Mouse (Mus musculus) layer of hippocampus, adult 9-11 months (tissue): ENCODE data around the gene Kyat1.
A peak's percentile ranks its signal among the peaks of the same experiment; 100 is the strongest.
"Not testable (repeated sequence)": the region's sequence is repeated elsewhere in the genome, so short reads cannot be mapped to it uniquely, and the experiment has no call there.

Experiments
- DNase-seq: peaks from one replicate; pipeline ENCODE4 v3.0.0; 2022

Gene Kyat1

DNA sequence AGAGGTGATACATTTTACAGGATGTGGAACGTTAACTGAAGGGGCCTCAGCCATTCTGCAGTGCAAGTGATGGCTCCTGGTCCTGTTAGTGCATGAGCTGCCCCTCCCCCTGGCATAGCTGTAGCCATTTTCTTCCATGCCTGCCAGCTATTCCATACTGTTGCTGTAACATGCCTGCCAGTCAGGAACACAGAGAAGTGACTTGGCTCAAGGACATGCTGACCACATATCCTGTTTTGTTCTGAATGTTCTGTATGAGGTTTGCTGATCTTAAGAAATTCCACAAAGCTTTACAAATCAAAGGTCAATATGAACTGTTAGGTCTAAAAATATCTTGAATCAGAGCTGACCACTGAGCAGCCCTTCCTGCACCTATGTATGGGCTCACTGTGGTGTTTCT, 7.3 kb upstream of the Kyat1 start:
- no peak for DNase-seq

DNA sequence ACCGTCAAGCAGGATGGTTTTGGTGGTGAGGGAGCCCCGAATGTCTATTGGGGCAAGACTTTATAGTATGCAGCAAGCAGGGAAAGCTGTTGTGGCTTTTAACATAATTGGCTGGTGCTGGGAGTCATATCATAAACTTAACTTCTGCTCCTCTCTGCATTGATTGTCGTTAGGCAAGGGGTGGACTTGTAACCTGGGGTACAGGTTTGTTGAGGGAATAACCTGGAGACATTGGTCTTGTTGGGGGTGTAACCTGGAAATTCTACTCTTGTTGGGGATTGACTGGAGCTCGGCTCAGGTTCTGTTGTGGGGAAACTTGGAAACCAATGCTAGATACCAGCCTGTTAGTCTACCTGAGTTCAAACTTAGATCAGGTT, 6.5 kb upstream of the Kyat1 start:
- DNase-seq, result no peak

DNA sequence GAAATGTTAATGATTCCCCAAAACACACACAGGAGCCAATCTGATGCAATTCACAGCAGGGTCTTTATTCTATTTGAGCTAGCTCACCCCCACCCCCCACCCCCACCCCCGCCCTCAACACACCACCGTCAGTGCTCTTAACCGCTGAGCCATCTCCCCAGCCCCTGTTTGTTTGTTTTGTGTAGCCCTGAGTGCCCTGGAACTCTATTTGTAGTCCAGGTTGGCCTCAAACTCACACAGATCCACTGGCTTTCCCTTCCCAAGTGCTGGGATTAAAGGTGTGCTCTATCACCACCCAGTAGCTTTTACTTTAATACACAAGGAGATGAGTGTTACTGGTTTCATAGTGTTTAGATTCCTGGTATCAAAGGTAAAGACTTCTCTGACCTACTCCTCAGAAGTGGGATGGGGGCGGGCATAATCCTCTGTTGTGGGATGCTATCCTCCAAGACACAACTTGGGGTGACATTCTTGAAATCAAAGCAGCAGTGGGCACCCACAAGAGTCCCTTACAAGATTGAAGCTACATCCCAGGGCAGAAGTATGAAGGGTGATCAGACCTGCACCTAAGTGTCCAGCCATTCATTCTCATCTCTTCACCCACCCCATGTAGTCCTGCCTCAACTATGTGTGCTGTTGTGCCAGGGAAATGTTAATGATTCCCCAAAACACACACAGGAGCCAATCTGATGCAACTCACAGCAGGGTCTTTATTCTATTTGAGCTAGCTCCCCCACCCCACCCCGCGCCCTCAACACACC, 5.9 kb upstream of the Kyat1 start:
- DNase-seq, result no peak

DNA sequence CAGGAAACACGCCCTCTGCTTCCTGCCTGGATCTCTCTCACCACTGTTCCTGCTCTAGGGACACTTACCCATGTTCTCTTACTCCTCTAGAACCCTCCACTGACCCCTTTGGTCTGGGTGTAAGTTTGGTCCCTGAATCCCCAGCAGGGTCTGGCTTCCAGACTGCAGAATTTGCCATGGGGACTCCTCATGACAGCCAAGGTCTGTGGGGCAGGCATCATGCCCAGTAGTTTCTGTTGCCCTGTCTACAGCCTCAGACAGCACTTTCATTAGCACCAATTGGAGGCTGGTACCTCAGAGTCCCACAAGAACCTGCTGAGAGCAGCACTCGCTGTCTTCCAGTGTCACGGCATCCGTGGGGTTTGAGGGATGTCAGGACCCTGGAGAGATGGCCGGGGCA, 2.2 kb upstream of the Kyat1 start:
- no peak for DNase-seq

DNA sequence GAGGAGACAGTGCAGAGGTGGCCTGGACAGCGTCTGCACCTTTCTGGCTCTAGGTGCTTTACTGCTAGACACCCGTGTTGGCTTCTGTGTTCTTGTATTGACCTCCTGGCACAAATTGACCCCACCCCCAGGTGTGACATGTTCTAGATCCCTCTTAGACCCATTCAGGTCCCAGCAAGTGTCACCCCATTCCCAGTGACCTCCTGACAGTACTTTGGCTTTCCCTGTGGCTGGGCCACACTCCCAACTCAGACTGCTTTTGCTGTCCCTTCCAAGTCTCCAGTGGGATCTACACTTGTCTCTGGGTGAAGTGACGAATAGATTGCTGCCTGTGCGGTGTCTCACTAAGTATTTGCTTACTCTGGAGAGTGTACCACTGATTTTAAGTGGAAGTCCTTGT, 1.8 kb upstream of the Kyat1 start:
- no peak for DNase-seq

DNA sequence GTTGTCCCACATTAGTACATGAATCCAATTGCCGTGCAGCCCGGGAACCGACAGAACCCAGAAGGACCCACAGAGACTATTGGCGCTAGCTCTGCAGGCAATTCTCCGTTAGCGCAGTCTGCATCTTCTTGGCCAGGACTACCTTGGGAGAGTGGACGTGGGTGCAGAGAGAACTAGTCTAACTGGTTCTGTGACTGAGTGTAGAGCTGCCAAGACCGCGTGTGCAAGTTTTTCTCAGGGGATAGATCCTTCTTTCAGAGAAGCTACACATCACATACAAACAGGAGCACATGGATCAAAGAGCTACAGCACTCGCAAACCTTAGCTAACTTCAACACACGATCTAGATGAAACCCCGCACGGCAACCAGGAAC, 405 bp downstream of the Kyat1 start:
- DNase-seq, result peak; percentile 26

DNA sequence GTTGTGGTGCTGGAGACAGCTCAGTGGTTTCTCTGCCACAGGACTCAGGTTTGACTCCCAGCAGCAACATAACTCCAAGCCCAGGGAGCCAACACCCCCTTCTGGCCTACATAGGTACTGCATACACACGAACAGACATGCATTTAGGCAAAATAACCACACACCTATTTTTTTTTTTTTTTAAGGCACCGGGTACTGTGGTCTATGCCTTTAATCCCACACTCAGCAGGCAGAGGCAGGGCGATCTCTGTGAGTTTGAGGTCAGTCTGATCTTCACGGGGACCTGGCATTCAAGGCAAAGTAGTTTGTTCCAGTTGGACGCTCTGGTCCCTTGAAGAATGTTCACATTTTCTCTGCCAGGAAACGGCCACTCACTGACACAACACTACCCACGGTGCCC, 2.2 kb downstream of the Kyat1 start:
- DNase-seq, result no peak

DNA sequence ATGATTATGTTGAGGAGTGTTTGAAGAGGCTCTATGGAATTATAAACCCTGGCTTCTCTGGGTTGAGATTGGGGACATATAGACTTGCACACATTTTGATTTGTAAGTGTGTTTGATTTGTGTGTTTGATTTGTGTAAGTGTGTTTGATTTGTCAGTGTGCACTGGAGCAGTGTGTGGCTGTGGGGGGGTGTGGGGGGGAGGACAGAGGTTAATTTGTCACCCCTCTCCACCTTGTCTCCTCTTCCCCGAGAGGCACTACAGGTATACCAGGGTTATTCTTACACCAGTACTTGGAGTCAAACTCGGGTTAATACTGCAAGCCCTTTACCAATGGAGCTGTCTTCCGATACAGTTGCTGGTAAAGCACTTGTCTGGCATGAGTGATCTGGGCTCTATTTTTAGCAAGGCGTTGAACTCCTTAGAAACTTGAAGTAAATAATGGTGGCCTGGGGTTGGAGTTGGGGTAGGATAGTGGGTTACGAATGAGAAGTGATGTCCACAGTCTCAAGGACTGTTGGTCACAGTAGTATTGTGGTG, 5.2 kb downstream of the Kyat1 start:
- no peak for DNase-seq

DNA sequence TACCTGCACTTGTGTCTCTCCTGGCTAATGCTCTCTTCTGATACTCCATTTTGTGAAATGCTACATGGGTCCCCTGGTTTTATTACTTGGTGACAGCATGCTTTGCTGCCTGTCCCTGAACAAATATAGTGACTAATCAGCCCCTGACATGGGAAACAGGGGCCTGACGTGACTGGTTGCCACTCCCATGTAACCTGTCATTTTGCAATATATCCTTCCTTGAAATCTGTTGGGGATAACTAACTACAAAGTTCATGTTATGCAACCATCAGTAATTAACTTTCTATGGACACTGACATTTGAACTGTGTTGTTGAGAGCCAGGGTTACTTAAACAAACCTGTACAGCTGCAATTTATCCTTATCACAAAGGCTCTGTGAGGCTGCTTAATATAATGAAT, 5.7 kb downstream of the Kyat1 start:
- DNase-seq, result no peak

DNA sequence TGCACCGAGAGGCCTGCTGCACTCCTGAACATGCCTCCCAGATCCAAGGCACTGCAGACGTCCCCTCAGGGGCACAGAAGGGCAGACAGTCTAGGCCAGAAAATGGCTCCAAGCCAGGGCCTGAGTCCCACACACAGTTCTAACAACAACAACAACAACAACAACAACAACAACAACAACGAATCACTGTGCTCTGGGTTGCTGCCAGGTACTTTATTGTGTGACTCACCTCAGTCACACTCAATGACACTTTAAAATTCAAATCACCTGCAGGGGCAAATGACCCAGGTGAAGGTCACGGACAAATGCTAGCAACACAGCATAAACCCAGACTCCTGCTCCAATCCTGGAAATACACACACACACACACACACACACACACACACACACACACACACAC, 7.6 kb downstream of the Kyat1 start:
- no peak for DNase-seq

DNA sequence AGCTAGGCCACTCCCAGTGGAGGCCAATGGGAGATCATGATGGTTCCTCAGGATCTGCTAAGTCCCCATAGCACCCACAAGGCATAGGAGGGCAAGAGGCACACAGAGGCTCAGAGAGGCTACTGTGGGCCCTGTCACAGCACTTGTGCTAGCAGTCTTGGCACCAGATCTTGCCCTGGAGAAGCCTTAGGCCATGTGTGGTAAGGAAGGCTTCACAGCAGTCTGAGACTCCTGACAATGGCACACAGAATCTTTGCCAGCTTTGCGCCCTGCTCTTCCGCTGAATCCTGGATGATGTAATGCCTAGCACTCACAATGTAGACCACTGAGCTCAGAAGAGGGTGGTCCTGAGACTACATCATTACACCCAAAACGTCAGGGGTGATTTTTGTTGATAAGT, 11.0 kb downstream of the Kyat1 start:
- DNase-seq, result no peak

DNA sequence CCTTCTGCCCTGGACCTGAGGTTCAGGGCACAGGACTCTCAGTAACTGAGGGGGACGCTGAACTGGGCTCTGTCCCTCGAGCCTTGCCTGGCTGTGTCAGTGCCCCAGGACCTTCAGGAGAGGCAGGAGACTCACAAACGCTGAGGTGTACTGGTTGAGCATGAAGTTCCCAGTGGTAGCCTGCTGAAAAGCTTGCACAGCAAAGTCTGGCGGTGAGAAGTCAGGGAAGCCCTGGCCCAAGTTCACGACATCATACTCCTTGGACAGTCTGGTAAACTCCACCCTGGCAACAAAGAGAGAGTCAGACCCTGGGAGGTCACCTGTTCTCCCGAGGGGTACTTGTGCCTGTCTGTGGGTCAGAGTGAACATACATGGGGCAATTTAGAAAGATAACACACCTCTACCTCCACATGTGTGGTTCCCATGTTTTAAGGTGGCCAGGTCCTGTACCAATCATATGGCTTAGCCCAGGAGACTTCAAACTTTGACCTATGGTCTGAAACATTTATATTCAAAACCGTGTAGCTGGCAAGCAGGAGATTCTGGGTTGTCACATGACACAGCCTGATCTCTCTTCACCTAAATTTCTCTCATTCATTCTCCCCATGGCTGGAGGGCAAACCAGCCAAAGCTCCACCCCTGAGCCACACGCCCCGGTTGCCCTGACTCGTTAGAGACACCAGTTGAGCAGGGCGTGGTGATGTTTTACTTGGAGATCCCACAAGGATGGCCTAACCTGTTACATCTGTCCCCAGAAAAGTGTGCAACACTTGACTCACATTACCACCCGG, 13.7 kb downstream of the Kyat1 start:
- no peak for DNase-seq

DNA sequence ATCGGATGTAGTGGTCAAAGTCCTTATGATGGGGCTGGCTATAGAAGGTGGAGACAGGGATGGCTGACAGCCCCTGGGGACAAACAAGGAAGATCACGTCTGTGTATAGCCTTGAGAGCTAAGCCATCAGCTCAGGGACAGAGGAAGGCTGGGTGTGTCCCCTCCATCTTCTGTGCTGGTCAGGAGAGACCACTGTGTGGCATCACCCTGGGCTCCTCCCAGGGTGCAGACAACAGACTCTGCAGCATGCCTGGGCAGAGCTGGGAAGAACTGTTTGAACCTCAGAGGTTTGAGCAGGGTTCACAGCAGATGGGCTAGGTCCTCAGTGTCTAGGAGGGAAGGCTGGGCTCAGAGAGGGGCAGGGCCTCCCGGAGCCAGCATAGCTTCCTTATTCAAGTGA, 20.0 kb downstream of the Kyat1 start:
- DNase-seq, result no peak

DNA sequence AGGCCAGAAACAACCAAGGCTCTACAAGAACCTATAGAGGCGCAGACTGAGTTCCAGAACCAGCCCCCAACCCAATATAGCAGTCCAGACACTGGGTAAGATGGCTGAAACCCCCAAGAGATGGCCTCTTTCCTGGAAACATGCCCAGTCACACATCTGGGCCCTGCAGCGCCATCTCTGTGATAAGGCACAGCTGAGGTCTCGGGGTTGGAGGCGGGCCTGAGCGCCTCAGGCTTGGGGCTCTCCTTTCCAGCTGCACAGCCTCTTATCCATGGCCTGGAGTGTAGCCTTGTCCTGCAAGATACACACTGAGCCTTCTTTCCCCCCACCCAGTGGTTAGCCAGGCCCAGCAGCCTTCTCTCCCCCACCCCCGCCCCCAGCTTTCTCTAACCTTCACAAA, 20.4 kb downstream of the Kyat1 start:
- no peak for DNase-seq

DNA sequence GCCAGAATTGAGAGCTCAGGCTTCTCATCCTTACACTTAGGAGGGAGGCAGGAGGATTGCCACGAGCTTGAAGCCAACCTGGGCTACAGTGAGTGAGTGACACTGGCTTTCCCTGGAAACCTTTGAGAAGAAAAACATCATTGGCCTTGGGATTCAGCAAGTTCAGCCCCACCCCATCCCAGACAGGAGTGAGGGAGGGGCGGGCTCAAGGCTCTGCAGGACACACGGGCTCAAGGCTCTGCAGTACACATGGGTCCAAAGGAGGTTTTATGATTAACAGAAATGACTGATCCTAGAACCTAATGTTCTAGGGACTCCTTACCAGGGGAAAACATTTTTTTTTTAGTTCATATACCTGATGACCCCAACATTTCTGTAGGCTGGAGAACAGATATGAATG, 21.9 kb downstream of the Kyat1 start:
- DNase-seq, result no peak

DNA sequence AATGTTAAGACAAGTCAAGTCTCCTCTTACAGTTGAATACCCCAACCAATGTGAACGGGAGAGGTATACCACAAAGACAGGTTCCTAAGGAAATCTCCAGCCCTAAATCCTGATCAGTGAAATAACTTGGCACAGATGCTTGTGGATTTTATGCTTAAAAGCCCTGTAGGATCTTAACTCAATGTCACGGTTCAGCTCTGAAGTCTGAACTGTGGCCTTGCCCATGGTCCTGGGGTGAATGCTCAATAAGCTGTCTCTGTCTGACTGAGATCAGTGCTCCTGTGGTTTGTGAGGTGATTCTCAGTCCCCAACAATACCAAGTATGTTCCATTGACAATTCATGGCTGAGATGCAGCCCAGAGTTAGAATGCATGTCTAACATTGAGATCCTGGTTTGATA, 23.2 kb downstream of the Kyat1 start:
- no peak for DNase-seq

DNA sequence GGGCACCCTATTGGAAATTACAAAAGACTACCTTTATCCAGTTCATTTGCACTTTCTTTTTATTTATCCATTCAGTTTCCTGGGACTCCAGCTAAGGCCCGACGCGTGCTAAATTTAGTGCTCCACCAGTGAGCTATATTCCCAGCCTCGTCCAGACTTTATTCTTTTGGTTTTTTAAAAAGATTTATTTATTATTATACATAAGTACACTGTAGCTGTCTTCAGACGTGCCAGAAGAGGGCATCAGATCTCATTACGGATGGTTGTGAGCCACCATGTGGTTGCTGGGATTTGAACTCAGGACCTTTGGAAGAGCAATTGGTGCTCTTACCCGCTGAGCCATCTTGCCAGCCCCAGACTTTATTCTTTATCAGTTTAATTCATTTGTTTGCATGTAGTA, 26.9 kb downstream of the Kyat1 start:
- DNase-seq, result not testable (repeated sequence)

DNA sequence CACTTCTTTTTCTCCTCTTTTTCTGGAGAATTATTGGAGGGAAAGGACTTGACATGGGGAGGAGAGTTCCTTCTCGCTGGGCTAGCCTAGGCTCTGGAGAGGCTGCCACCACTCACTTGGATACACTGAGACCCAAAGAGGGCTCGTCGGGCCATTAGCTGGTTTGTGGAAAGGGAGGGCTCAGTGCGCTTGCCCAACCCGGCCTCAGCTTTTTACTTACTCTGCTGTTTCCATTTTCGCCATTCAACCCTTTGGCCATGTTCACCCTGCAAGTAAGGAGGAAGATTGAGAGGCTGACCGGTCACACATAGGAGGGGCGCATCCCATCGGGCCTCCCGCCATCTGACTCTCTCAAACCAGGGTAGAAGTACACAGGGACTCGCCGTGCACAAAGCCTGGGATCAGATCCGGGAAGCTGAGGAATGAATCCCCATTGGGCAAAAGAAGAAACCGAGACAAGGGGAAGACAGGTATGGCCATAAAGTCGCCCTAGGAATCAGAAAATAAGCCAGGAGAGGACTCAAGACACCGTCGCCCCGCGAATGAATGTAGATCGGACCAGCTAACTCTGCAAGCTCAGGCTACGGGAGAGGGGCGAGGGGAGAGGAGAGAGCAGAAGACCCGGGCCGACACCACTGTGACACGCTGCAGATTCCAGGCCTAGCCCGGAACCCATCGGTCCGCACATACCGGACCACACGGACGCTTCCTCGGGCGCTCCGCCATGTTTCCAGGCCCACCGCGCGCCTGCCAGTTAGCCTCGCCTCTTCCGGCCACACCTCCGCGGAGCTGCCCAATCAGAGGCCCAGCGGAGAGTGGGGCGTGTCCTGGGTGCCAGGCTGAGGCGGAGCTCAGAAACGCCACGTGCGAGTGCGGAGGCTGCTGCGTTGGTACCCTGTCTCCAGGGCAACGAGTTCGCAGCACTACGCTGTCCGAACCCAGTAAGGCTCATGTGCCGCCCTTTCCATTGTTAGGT, 27.7 kb downstream of the Kyat1 start, which contains the start of gene Spout1:
TSS of gene Spout1 (minus strand) at position 760 of the 976 bp plus-strand sequence.
- DNase-seq, result peak; percentile 98

DNA sequence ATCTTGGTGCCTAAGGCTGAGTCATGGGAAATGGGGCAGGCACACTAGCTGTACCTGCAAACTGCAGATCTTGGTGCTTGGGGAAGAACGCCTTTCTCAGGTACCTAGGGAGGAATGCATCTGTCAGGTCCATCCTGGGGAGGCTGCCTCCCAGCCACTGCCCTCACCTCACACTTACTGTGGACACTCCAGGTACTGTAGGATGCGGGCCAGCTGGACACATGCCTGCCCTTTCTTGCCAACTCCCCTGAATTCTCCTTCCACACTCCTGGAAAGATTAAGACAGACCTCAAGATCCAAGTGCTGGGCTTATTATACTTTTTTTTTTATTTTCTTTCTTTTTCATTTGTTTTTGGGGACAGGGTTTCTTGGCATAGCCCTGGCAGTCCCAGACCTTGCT, 29.1 kb downstream of the Kyat1 start:
- no peak for DNase-seq

DNA sequence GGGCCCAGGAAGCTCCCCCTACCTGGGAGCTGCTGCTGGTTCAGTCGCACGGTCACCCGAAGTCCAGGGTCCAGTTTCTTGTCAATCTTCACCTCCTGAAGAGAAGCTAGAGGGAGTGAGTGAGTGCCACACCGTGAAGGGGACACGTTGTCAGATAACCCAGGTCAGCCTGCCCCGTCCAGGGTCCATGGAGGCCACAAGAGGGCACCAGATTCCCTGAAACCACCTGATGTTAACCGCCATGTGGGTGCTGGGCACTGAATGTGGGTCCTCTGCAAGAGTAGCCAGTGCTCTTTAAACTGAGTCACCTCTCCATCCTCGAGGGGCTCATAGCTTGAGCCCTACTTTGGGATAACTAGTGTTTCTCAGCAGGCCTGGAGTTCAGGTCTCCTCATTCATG, 29.8 kb downstream of the Kyat1 start:
- no peak for DNase-seq

DNA sequence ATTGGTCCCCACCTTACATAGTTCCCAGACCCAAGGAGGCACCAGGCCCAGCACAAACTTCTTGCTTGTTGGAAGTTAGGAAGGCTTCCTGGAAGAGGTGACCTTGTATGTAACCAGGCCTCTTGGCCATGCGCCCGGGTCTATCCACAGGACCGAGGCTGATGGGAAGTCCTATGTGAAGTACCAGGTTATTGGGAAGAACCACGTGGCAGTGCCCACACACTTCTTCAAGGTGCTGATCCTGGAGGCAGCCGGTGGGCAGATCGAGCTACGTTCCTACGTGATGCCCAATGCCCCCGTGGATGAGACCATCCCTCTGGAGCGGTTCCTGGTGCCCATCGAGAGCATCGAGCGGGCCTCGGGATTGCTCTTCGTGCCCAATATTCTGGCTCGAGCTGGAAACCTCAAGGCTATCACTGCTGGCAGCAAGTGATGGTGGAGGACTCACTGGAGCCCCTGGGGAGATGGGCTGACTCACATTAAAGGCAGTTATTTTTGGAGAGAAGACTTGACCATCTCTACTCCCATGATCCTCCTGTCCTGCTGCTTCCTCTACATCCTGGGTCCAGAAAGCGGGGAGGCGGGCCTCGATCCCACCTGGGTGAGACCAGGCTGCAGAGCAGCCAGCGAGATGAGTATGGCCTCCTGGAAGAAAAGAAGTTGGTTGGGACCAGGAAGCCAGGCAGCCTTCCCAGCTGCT, 32.0 kb downstream of the Kyat1 start:
- no peak for DNase-seq

DNA sequence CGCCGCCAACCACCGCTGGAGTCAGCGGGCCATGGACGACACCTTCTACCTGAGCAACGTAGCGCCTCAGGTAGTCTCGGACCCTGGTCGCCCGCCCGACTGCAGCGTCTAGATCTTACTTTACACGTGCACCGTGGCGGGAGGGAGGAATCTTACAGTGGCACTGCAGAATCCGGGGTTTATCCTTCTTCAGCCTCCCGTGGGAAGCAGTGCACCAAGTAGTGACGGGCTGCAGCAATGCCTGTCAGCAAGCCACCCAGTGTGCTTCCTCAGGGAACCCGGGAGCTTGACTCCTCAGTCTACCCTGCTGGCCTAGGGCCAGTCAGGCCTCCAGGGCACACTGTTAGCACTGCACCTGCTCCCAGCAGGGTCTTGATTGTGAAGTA, 33.7 kb downstream of the Kyat1 start:
- no peak for DNase-seq
